Mouse (Mus musculus) gastrocnemius, postnatal 14 days (tissue): Measurements from ENCODE around the gene Spg7. TPM values are rescaled to one million over a fixed set of nuclear protein-coding genes. Genes with fewer than 3 reads are reported as not detected.
"Not testable (repeated sequence)": the region's sequence is repeated elsewhere in the genome, so short reads cannot be mapped to it uniquely, and the experiment has no call there.

Experiments used
- DNase-seq: peaks from one replicate; pipeline ENCODE4 v3.0.0; 2021; ENCODE audit warnings: mixed read lengths
- intact Hi-C: fragments of 180-260 bp; cut with DNase I; formaldehyde crosslinking; loops from one replicate; pipeline ENCODE4 v1.15.1; 2025; ENCODE audit warnings: low total_unique reads
- long read RNA-seq, 2 experiments: library from polyadenylated mRNA; stranded (forward); transcript quantifications; one replicate each; pipeline ENCODE4 v2.0.0; 2021
- total RNA-seq, 2 experiments: library from RNA; stranded (reverse); gene quantifications; 2 replicates each; pipeline ENCODE4 v1.2.3; 2021

The Spg7 gene
- total RNA-seq, result 10 to 100 TPM; 49.0 to 59.2 TPM
- long read RNA-seq, experiment 1, transcript Spg7-209 (17 exons, 2,896 nt), result major isoform, 95 of 123 reads
- long read RNA-seq, experiment 1, partial matches to known transcripts, result 7 of 123 reads
- long read RNA-seq, experiment 1, other reads (novel, unspliced or antisense), result 21 of 123 reads
- long read RNA-seq, experiment 2, transcript Spg7-209 (17 exons, 2,896 nt), result major isoform, 125 of 146 reads
- long read RNA-seq, experiment 2, partial matches to known transcripts, result 6 of 146 reads
- long read RNA-seq, experiment 2, other reads (novel, unspliced or antisense), result 15 of 146 reads

GRCm38 (mm10) chr8:123062721-123063120, at the start of gene Spg7:
Gene Spg7, plus strand, starts transcription at chr8:123062942.
- intact Hi-C loops, result no loop called here
- no peak for DNase-seq

GRCm38 (mm10) chr8:123014429-123014828, 48.3 kb upstream of the Spg7 start:
- peak; percentile 21 for DNase-seq
- intact Hi-C loops, result no loop called here

GRCm38 (mm10) chr8:123015074-123015473, 47.7 kb upstream of the Spg7 start:
- no peak for DNase-seq
- intact Hi-C loops, result no loop called here

GRCm38 (mm10) chr8:123017143-123017542, 45.6 kb upstream of the Spg7 start:
- intact Hi-C loops, result no loop called here
- DNase-seq, result no peak

- intact Hi-C loops, result no loop called here
- no peak for DNase-seq
These were observed 44.1 kb upstream of the Spg7 start for GRCm38 (mm10) chr8:123018484-123019164.

- intact Hi-C loops, result no loop called here
- no peak for DNase-seq
These were observed 42.7 kb upstream of the Spg7 start for GRCm38 (mm10) chr8:123020084-123020483.

- intact Hi-C loops, result no loop called here
- no peak for DNase-seq
These were observed 41.9 kb upstream of the Spg7 start for GRCm38 (mm10) chr8:123020859-123021258.

- intact Hi-C loops, result no loop called here
- DNase-seq, result no peak
These were observed 41.5 kb upstream of the Spg7 start for GRCm38 (mm10) chr8:123021259-123021658.

- no peak for DNase-seq
- intact Hi-C loops, result no loop called here
These were observed 40.0 kb upstream of the Spg7 start for GRCm38 (mm10) chr8:123022727-123023126.

- intact Hi-C loops, result no loop called here
- no peak for DNase-seq
These were observed 38.5 kb upstream of the Spg7 start for GRCm38 (mm10) chr8:123024226-123024625.

- intact Hi-C loops, result no loop called here
These were observed 36.8 kb upstream of the Spg7 start for GRCm38 (mm10) chr8:123025951-123026351.

GRCm38 (mm10) chr8:123027786-123028185, 35.0 kb upstream of the Spg7 start:
- intact Hi-C loops, result no loop called here
- no peak for DNase-seq

More at GRCm38 (mm10) chr8:123025951-123026351, 36.8 kb upstream of the Spg7 start:
- no peak for DNase-seq

- DNase-seq, intact Hi-C loops: not testable (repeated sequence)
These were observed 32.7 kb upstream of the Spg7 start for GRCm38 (mm10) chr8:123030091-123030490.

- intact Hi-C loops, result no loop called here
- no peak for DNase-seq
These were observed 31.3 kb upstream of the Spg7 start for GRCm38 (mm10) chr8:123031321-123031978.

- DNase-seq, result no peak
These were observed 30.0 kb upstream of the Spg7 start for GRCm38 (mm10) chr8:123032730-123033129.

GRCm38 (mm10) chr8:123033431-123033830, 29.3 kb upstream of the Spg7 start:
- DNase-seq, result no peak
- intact Hi-C loops, result no loop called here

More at GRCm38 (mm10) chr8:123032730-123033129, 30.0 kb upstream of the Spg7 start:
- intact Hi-C loops, result no loop called here

- no peak for DNase-seq
- intact Hi-C loops, result loop anchor here (2.0 kb wide), 1 partner anchor 121 kb away; no protein-coding TSS in a partner anchor
These were observed 28.6 kb upstream of the Spg7 start for GRCm38 (mm10) chr8:123034171-123034570.

GRCm38 (mm10) chr8:123036956-123037355, 25.8 kb upstream of the Spg7 start:
- peak; percentile 38 for DNase-seq
- intact Hi-C loops, result no loop called here

GRCm38 (mm10) chr8:123037487-123037886, 25.3 kb upstream of the Spg7 start:
- intact Hi-C loops, result no loop called here
- DNase-seq, result no peak

- no peak for DNase-seq
- intact Hi-C loops, result no loop called here
These were observed 24.4 kb upstream of the Spg7 start for GRCm38 (mm10) chr8:123038351-123038750.
